Mouse (Mus musculus) midbrain, embryonic 10.5 days (tissue): Measurements from ENCODE around the gene Mnt. TPM values are rescaled to one million over a fixed set of nuclear protein-coding genes. Genes with fewer than 3 reads are reported as not detected.

Experiments used
- microRNA-seq: library from miRNA; unstranded; fragments of <30 nt; microRNA quantifications from one replicate; pipeline ENCODE4, GENCODE M21; 2017
- polyA plus RNA-seq: library from polyadenylated mRNA; unstranded; fragments of >200 nt; fragmentation: Nextera tagmentation; extraction: Ambion mirVana; gene quantifications from 2 replicates; pipeline ENCODE4 v1.2.1, GENCODE M21; 2016

The Mnt gene
- polyA plus RNA-seq, 1 experiment from 2014 or later = 4.2 TPM

Small RNA genes lying within 50 kb of the gene (microRNA-seq; reads per million reads assigned to microRNA genes)
- not detected for gene Mir6926

Other genes with a start within 250 kb of the Mnt start
- gene Rap1gap2, start 220.0 kb upstream of the Mnt start, polyA plus RNA-seq = 0.88 and 2.1 TPM in 2 replicates
- gene Ccdc92b, start 211.3 kb upstream of the Mnt start, polyA plus RNA-seq = 0.62 and 0.67 TPM in 2 replicates
- 25.5 and 26.2 TPM in 2 replicates for gene Cluh, start 181.4 kb upstream of the Mnt start, polyA plus RNA-seq
- 53.0 and 56.1 TPM in 2 replicates for gene Pafah1b1, start 106.2 kb upstream of the Mnt start, polyA plus RNA-seq
- gene Mettl16, start 60.1 kb upstream of the Mnt start, polyA plus RNA-seq = 63.3 and 71.6 TPM in 2 replicates
- 7.6 and 9.5 TPM in 2 replicates for gene Sgsm2, start 66.1 kb downstream of the Mnt start, polyA plus RNA-seq
- gene Tsr1, start 67.2 kb downstream of the Mnt start, polyA plus RNA-seq = 46.3 and 49.7 TPM in 2 replicates
- 17.8 and 20.7 TPM in 2 replicates for gene Smg6, start 94.9 kb downstream of the Mnt start, polyA plus RNA-seq
- 14.4 and 19.5 TPM in 2 replicates for gene Srr, start 95.0 kb downstream of the Mnt start, polyA plus RNA-seq